Mouse (Mus musculus) C2C12 (cell line): Measurements from ENCODE around the gene Gpr34. TPM values are rescaled to one million over a fixed set of nuclear protein-coding genes. Genes with fewer than 3 reads are reported as not detected.

Experiments
- H3K27me3 ChIP-seq: one replicate; pipeline ENCODE4 v1.6.1; 2011; ENCODE audit not compliant: control insufficient read depth, insufficient read depth, insufficient read length
- H3K36me3 ChIP-seq: one replicate; pipeline ENCODE4 v1.6.1; 2011; ENCODE audit not compliant: control insufficient read depth, insufficient read depth
- H3K4me3 ChIP-seq: one replicate; pipeline ENCODE4 v1.5.1; 2011; ENCODE audit warnings: mild to moderate bottlenecking, control low read depth; ENCODE audit not compliant: poor library complexity, insufficient read depth, severe bottlenecking
- H3K79me2 ChIP-seq: one replicate; pipeline ENCODE4 v1.6.1; 2011; ENCODE audit not compliant: control insufficient read depth, insufficient read depth
- H3K79me3 ChIP-seq: one replicate; pipeline ENCODE4 v1.6.1; 2011; ENCODE audit warnings: low read depth, control low read depth
- H3ac ChIP-seq: one replicate; pipeline ENCODE3; 2011; ENCODE audit warnings: low read depth; ENCODE audit not compliant: control insufficient read depth, insufficient read length
- CEBPB ChIP-seq: IDR thresholded peaks from one replicate; pipeline ENCODE4 v1.6.1; 2011; ENCODE audit warnings: low read depth, mild to moderate bottlenecking, control low read depth, moderate library complexity
- CTCF ChIP-seq: IDR thresholded peaks from one replicate; pipeline ENCODE4 v1.5.1; 2011; ENCODE audit not compliant: control insufficient read depth, insufficient read depth, insufficient read length
- FOSL1 ChIP-seq: IDR thresholded peaks from one replicate; pipeline ENCODE4 v1.8.0; 2011; ENCODE audit warnings: mild to moderate bottlenecking, low read length; ENCODE audit not compliant: poor library complexity, insufficient read depth, severe bottlenecking
- MAX ChIP-seq: IDR thresholded peaks from one replicate; pipeline ENCODE4 v1.6.1; 2011; ENCODE audit warnings: mild to moderate bottlenecking, control low read depth
- MYOD1 ChIP-seq: IDR thresholded peaks from one replicate; pipeline ENCODE4 v1.6.1; 2011; ENCODE audit warnings: low read depth; ENCODE audit not compliant: control insufficient read depth, insufficient read length
- MYOG ChIP-seq: IDR thresholded peaks from one replicate; pipeline ENCODE4 v1.6.1; 2011; ENCODE audit not compliant: control insufficient read depth, insufficient read length; ENCODE audit errors: extremely low read depth
- USF1 ChIP-seq: IDR thresholded peaks from one replicate; pipeline ENCODE4 v1.6.1; 2011; ENCODE audit warnings: low read depth, mild to moderate bottlenecking, control low read depth, moderate library complexity
- long read RNA-seq, 2 experiments: library from polyadenylated mRNA; unstranded; transcript quantifications; one replicate each; pipeline ENCODE4 v2.0.0; 2019 to 2020
- polyA plus RNA-seq: library from polyadenylated mRNA; unstranded; fragments of >200 nt; fragmentation: generic; extraction: Trizol; gene quantifications from one replicate; pipeline ENCODE4 v1.2.1, GENCODE M21; 2012; ENCODE audit warnings: missing spikeins

The Gpr34 gene
- 0.05 TPM for polyA plus RNA-seq
- long read RNA-seq, experiment 1, result 0 reads
- long read RNA-seq, experiment 2, result 0 reads

- no peaks in the 10 kb centered on the region for H3K36me3 ChIP-seq
- no peaks in the 10 kb centered on the region for H3K79me3 ChIP-seq
- no peak within 1 kb of the TSS for H3K4me3 ChIP-seq
- no peaks in the 10 kb centered on the region for H3K79me2 ChIP-seq
- H3ac ChIP-seq, result no peak within 1 kb of the TSS
- no peak for TF ChIP-seq USF1
- no peak for TF ChIP-seq CTCF
- no peak for TF ChIP-seq MYOD1
- TF ChIP-seq MAX, result no peak
- no peak for TF ChIP-seq FOSL1
- TF ChIP-seq MYOG, result no peak
- TF ChIP-seq CEBPB, result no peak
- no peaks in the 10 kb centered on the region for H3K27me3 ChIP-seq
Measured at GRCm38 (mm10) chrX:13631599-13632283, at the start of gene Gpr34. TSS of gene Gpr34 (plus strand) at chrX:13632089.

DNA sequence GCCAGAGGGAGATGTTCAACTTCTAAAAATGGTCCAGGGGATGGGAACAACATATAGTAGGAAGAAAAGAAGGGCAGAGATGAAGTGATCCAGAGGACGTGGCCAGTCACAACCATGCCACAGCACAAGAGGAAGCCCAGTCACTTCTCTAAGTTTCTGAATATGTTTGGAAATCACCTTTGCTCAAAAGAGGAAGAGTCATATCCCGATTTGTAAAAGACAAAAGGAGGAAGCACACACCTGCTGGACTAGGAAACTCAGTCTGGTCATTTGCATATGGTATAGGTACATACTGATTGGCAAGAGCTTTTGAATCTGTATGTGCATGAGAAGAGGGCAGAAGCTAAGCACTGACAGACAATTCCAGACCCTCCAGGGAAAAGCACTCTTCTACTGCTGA lies 32.5 kb upstream of the Gpr34 start:
- Histone ChIP-seq H3K27me3 (no peaks in the 10 kb centered on the region), H3K4me3 (no peak overlapping the region), H3K79me2 (no peaks in the 10 kb centered on the region), H3K36me3 (no peaks in the 10 kb centered on the region), H3K79me3 (no peaks in the 10 kb centered on the region), H3ac (no peak overlapping the region)
- TF ChIP-seq MYOD1, result no peak
- no peak for TF ChIP-seq CEBPB
- TF ChIP-seq MAX, result no peak
- no peak for TF ChIP-seq USF1

GRCm38 (mm10) chrX:13599966-13600365 lies 31.9 kb upstream of the Gpr34 start:
- no peaks in the 10 kb centered on the region for H3K79me3 ChIP-seq
- H3K27me3 ChIP-seq, result no peaks in the 10 kb centered on the region
- no peaks in the 10 kb centered on the region for H3K79me2 ChIP-seq
- H3ac ChIP-seq, result no peak overlapping the region
- H3K4me3 ChIP-seq, result no peak overlapping the region
- TF ChIP-seq CTCF (no peak), MYOG (no peak), USF1 (no peak), CEBPB (no peak), MAX (no peak), FOSL1 (no peak), MYOD1 (no peak)
- H3K36me3 ChIP-seq, result no peaks in the 10 kb centered on the region

GRCm38 (mm10) chrX:13606741-13607140 lies 25.1 kb upstream of the Gpr34 start:
- Histone ChIP-seq H3ac (no peak overlapping the region), H3K79me3 (no peaks in the 10 kb centered on the region), H3K79me2 (no peaks in the 10 kb centered on the region), H3K36me3 (no peaks in the 10 kb centered on the region), H3K27me3 (no peaks in the 10 kb centered on the region), H3K4me3 (no peak overlapping the region)
- TF ChIP-seq MYOD1 (no peak), MAX (no peak), CTCF (no peak), USF1 (no peak), FOSL1 (no peak), MYOG (no peak), CEBPB (no peak)

DNA sequence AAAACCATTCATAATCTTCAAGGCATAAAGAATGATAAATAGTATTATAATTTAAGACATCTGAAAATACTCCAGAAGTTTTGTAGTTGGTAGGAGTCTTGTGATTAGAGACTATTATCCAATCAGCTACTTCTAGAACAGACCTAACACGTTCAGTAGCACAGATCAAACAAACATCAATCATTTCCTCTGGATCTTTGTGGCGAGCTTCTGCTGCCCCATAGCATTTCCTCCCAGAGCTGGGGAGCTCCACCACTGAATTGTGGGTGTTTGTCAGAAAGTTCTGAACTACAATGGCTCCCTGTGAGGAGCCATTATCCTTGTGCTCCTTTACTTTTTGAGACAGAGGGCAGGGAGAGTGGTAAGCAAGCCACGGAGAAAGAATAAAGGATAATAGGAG lies 24.1 kb upstream of the Gpr34 start:
- TF ChIP-seq CTCF (no peak), MAX (no peak), USF1 (no peak), MYOG (no peak), CEBPB (no peak), MYOD1 (no peak), FOSL1 (no peak)
- Histone ChIP-seq H3K79me3 (no peaks in the 10 kb centered on the region), H3K4me3 (no peak overlapping the region), H3ac (no peak overlapping the region), H3K27me3 (no peaks in the 10 kb centered on the region), H3K79me2 (no peaks in the 10 kb centered on the region), H3K36me3 (no peaks in the 10 kb centered on the region)

DNA sequence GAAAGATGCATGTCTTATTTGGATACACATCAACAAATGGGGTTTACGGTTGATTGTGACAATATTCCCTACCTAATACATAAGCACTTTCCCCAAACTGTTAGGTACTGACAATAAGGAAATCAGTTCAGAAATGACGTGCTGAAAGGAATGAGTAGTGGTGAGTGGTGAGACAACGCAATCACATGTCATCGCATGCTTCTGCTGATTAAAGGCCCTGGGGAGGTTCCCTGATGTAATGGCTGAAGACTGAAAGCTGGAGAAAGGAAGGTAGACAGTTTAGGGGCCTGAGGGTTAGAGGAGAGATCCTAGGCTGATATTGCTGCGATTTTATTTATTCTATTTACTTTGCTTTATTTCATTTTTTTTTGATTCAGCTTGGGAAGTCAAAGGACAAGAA lies 20.8 kb upstream of the Gpr34 start:
- no peaks in the 10 kb centered on the region for H3K79me3 ChIP-seq
- no peaks in the 10 kb centered on the region for H3K79me2 ChIP-seq
- H3K27me3 ChIP-seq, result no peaks in the 10 kb centered on the region
- no peaks in the 10 kb centered on the region for H3K36me3 ChIP-seq
- H3K4me3 ChIP-seq, result no peak overlapping the region
- no peak overlapping the region for H3ac ChIP-seq
- TF ChIP-seq FOSL1, result no peak
- TF ChIP-seq MYOG, result no peak
- TF ChIP-seq CEBPB, result no peak
- no peak for TF ChIP-seq MYOD1
